Mouse (Mus musculus): Measurements from ENCODE around the gene Rnf8. TPM values are rescaled to one million over a fixed set of nuclear protein-coding genes. Genes with fewer than 3 reads are reported as not detected.
A peak's percentile ranks its signal among the peaks of the same experiment; 100 is the strongest.

Rnf8 gene
- polyA plus RNA-seq, 1 experiment = 23.1 TPM

- no peak for DNase-seq (ENCODE audit: low read depth)
Observed at GRCm38 (mm10) chr17:29623488-29623887, 8.9 kb downstream of the Rnf8 start.

- DNase-seq (ENCODE audit: low read depth) = peak; percentile 61
Observed at GRCm38 (mm10) chr17:29627285-29627684, 12.7 kb downstream of the Rnf8 start.

- no peak for DNase-seq (ENCODE audit: low read depth)
Observed at GRCm38 (mm10) chr17:29628946-29629345, 14.4 kb downstream of the Rnf8 start.

GRCm38 (mm10) chr17:29629620-29630019, 15.0 kb downstream of the Rnf8 start:
- no peak for DNase-seq (ENCODE audit: low read depth)

- DNase-seq (ENCODE audit: low read depth) = no peak
Observed at GRCm38 (mm10) chr17:29632312-29632711, 17.7 kb downstream of the Rnf8 start.

- no peak for DNase-seq (ENCODE audit: low read depth)
Observed at GRCm38 (mm10) chr17:29635492-29635891, 20.9 kb downstream of the Rnf8 start.

GRCm38 (mm10) chr17:29636118-29636517, 21.5 kb downstream of the Rnf8 start:
- DNase-seq (ENCODE audit: low read depth) = no peak

- DNase-seq (ENCODE audit: low read depth) = no peak
Observed at GRCm38 (mm10) chr17:29637377-29637776, 22.8 kb downstream of the Rnf8 start.

GRCm38 (mm10) chr17:29637895-29638294, 23.3 kb downstream of the Rnf8 start:
- no peak for DNase-seq (ENCODE audit: low read depth)

GRCm38 (mm10) chr17:29640971-29641370, 26.4 kb downstream of the Rnf8 start:
- no peak for DNase-seq (ENCODE audit: low read depth)

- DNase-seq (ENCODE audit: low read depth) = no peak
Observed at GRCm38 (mm10) chr17:29642219-29642618, 27.6 kb downstream of the Rnf8 start.

GRCm38 (mm10) chr17:29658249-29658648, 43.7 kb downstream of the Rnf8 start:
- DNase-seq (ENCODE audit: low read depth) = no peak

GRCm38 (mm10) chr17:29660076-29660761, 45.6 kb downstream of the Rnf8 start, which contains the start of gene Cmtr1:
Gene Cmtr1, plus strand, starts transcription at chr17:29660595.
- no peak for DNase-seq (ENCODE audit: low read depth)

- no peak for DNase-seq (ENCODE audit: low read depth)
Observed at GRCm38 (mm10) chr17:29660762-29661391, 46.3 kb downstream of the Rnf8 start.

GRCm38 (mm10) chr17:29662145-29662544, 47.6 kb downstream of the Rnf8 start:
- no peak for DNase-seq (ENCODE audit: low read depth)

GRCm38 (mm10) chr17:29668051-29668986, 53.7 kb downstream of the Rnf8 start:
- no peak for DNase-seq (ENCODE audit: low read depth)

GRCm38 (mm10) chr17:29669030-29669429, 54.4 kb downstream of the Rnf8 start:
- no peak for DNase-seq (ENCODE audit: low read depth)

- no peak for DNase-seq (ENCODE audit: low read depth)
Observed at GRCm38 (mm10) chr17:29669936-29670335, 55.3 kb downstream of the Rnf8 start.

GRCm38 (mm10) chr17:29671021-29671420, 56.4 kb downstream of the Rnf8 start:
- no peak for DNase-seq (ENCODE audit: low read depth)

GRCm38 (mm10) chr17:29673325-29673724, 58.7 kb downstream of the Rnf8 start:
- no peak for DNase-seq (ENCODE audit: low read depth)

- no peak for DNase-seq (ENCODE audit: low read depth)
Observed at GRCm38 (mm10) chr17:29678526-29678925, 63.9 kb downstream of the Rnf8 start.

- no peak for DNase-seq (ENCODE audit: low read depth)
Observed at GRCm38 (mm10) chr17:29679038-29679767, 64.6 kb downstream of the Rnf8 start.
